Mouse (Mus musculus) E14TG2a.4 (cell line): Measurements from ENCODE around the gene Elane.

ENCODE experiments used
- CTCF ChIP-seq: conservative IDR thresholded peaks from 2 replicates; pipeline ENCODE4 v1.5.1; 2014; ENCODE audit warnings: low read length
- NANOG ChIP-seq: IDR thresholded peaks from 2 replicates; pipeline ENCODE4 v1.6.1; 2014; ENCODE audit warnings: borderline replicate concordance, low read length, mixed read lengths

DNA sequence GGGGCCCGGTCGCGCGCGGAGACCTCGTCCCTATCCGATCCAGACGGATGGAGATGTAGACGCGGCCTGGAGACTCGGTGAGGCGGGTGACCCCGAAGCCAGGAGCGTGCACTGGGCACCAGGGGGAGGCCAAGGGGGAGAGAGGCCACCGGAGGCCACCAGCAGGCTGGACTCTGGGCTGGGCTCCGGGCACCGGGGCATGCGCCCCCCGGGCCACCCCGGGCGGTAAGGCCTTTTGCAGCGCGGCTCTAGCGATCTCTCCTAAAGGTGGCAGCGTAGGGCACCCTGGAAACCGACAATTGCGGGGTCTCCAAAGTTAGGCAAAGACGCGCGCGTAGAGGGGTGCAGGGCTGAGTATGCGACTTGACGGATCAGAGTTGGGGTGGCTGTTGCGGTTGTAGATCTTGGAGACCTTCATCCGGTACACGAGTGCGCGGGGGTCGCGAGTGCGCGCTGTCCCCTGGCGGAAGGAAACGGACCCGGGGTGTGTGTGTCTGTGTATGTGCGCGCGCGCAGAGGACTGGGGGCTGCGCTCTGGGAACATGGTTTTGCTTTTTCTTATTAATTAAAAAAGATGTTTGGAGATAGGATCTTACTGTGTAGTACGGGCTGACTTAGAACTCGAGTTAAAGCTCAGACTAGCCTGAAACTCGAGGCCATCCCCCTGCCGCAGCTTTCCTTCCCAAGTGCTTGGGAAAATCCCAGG is 41.4 kb downstream of the Elane start:
- TF ChIP-seq CTCF (no peak), NANOG (no peak)
